Comparison of ENCODE assay signal across 16 mouse cellular contexts in the genomic region with DNA sequence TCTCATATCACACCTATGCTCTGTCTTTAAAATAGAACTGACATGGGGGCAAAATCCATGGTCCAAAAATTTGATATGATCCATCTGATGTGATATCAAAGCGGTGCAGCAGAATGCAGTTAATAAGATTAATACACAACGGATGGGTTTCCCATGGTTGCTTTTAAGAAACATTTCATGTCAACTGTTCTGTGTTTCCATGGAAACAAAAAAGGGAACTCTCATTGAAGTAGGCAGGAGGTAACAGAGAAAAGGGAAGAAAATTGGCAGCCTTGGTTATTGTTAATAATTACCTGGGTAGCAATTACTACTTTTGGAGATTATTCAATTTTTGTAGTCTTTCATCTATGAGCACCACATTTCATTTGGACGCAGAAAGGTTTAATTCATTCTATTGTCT.
"Had no signal": no experiment of that assay in that cellular context is flagged by ENCODE, and none has a peak within 500 bp of the region (broad histone marks: within the 10 kb centered on the region; RNA-seq: fewer than 3 reads in every experiment).

No protein-coding gene starts in this region.

- DNase-seq: kidney, adult 18-20 months; kidney, postnatal 36 days; left cerebral cortex, postnatal 4 days; lung, embryonic 14.5 days; lung, postnatal 10 days; lung, postnatal 4 days; right cerebral cortex, postnatal 25 days; thymus, postnatal 36 days had no signal

- H3K9ac ChIP-seq: intestine, embryonic 15.5 days; limb, embryonic 13.5 days; liver, embryonic 15.5 days; lung, embryonic 14.5 days; midbrain, embryonic 12.5 days had no signal

- H3K27ac ChIP-seq: intestine, embryonic 15.5 days; kidney, postnatal 0 days; layer of hippocampus, adult 2 months; limb, embryonic 13.5 days; liver, embryonic 15.5 days; midbrain, embryonic 12.5 days had no signal

- H3K4me3 ChIP-seq: intestine, embryonic 15.5 days; layer of hippocampus, adult 2 months; limb, embryonic 13.5 days; liver, embryonic 15.5 days; megakaryocyte, embryonic 14.5 days; midbrain, embryonic 12.5 days had no signal

- H3K36me3 ChIP-seq: intestine, embryonic 15.5 days; limb, embryonic 13.5 days; liver, embryonic 15.5 days; midbrain, embryonic 12.5 days had no signal

- ATAC-seq: intestine, embryonic 15.5 days had no signal

- H3K27me3 ChIP-seq: intestine, embryonic 15.5 days; limb, embryonic 13.5 days; liver, embryonic 15.5 days; megakaryocyte, embryonic 14.5 days; midbrain, embryonic 12.5 days had no signal

- H3K9me3 ChIP-seq: intestine, embryonic 15.5 days; limb, embryonic 13.5 days; liver, embryonic 15.5 days; megakaryocyte, embryonic 14.5 days; midbrain, embryonic 12.5 days had no signal

- H3K4me1 ChIP-seq: liver, embryonic 15.5 days; megakaryocyte, embryonic 14.5 days; midbrain, embryonic 12.5 days had no signal

- H3K4me2 ChIP-seq: intestine, embryonic 15.5 days; limb, embryonic 13.5 days; liver, embryonic 11.5 days; liver, embryonic 15.5 days; lung, embryonic 14.5 days; midbrain, embryonic 12.5 days had no signal
